Mouse (Mus musculus) ovary, adult 2 months (tissue): ENCODE measurements around the gene Pitpnc1. TPM values are rescaled to one million over a fixed set of nuclear protein-coding genes. Genes with fewer than 3 reads are reported as not detected.

Experiments
- polyA plus RNA-seq: library from polyadenylated mRNA; depleted of rRNA; stranded (reverse); fragments of >200 nt; gene quantifications from 2 replicates; pipeline ENCODE4 v1.2.3, GENCODE M21; 2012; rRNA removed

Pitpnc1 gene
- 3.7 and 4.6 TPM in 2 replicates for polyA plus RNA-seq

DNA sequence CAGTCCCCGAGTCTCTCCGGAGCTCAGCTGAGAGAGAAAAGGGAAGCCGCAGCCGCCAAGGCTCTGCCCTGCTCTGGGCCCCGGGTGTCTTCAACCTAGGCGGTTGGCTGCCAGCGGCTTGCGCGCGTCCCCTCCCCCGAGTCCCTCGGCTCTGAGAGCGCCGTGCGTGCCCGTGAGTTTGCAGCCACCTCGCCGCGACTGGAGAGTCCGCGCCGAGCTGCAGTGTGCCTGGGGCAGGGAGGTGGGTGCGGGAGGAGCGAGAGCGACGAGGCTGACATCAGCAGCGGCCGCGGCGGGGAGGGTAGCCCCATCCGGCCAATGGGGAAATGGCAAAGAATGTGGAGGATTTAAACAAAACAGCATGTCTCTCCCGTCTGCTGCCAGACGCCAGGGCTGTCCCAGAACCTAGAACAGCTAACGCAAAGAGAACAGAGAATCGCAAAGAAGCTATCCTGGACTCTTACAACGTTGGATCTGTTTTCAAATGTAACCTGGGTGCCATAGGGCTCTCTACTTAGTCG lies at the start of gene Pitpnc1:
Gene Pitpnc1 (minus strand): TSS at position 179 of the 521 bp plus-strand sequence.

DNA sequence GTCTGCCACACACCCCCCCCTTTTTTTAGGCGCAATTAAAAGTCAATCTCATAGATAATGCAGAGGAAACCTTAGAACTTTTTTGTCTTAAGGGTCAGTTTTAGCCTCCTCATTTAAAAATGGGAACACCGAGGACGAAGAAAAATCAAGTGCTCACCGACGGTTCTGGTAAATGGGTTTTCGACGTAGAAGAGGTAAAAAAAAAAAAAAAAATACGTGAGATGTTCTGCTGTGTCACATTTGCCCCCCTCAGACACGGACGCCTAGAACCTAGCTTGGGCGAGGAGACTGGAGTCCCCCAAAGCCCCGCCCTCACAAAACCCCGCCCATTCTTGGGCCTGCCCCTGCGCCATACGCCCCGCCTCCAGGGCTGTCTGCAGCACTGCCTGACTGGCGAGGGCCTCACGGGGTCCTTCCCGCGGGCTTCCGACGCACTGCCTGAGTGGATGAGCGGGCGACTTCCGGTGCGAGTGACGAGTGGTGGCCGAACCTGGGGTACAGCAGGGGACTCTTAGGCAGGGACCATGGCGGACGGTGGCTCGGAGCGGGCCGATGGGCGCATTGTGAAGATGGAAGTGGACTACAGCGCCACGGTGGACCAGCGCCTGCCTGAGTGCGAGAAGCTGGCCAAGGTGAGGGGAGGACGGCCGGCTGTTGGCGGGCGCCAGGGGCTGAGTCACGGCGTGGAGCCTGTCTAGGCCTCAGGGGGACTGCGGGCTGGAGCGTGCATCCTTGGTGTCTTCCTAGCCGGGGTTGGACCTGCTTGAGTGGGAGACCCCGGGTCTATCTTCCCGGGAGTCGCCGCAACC lies 8.8 kb upstream of the Pitpnc1 start, which contains the start of gene Psmd12:
Gene Psmd12 (plus strand): TSS at position 432 of the 809 bp plus-strand sequence.

GRCm38 (mm10) chr11:107188565-107189552 lies 281.6 kb downstream of the Pitpnc1 start, which contains the start of gene Nol11:
Nol11 (minus strand) TSS chr11:107189381.

Other genes starting within 250 kb of the Pitpnc1 start
- 8.1 and 9.9 TPM in 2 replicates for gene Psmd12, start 8.8 kb upstream of the Pitpnc1 start, polyA plus RNA-seq
- gene Helz, start 77.2 kb upstream of the Pitpnc1 start, polyA plus RNA-seq = 12.7 and 19.6 TPM in 2 replicates
- gene Cacng1, start 245.8 kb upstream of the Pitpnc1 start, polyA plus RNA-seq = 0.29 TPM in 1 of 2 replicates, not detected in the other